Mouse (Mus musculus): ENCODE measurements around the gene Gm7168.
"Not testable (repeated sequence)": the region's sequence is repeated elsewhere in the genome, so short reads cannot be mapped to it uniquely, and the experiment has no call there.

The Gm7168 gene

DNA sequence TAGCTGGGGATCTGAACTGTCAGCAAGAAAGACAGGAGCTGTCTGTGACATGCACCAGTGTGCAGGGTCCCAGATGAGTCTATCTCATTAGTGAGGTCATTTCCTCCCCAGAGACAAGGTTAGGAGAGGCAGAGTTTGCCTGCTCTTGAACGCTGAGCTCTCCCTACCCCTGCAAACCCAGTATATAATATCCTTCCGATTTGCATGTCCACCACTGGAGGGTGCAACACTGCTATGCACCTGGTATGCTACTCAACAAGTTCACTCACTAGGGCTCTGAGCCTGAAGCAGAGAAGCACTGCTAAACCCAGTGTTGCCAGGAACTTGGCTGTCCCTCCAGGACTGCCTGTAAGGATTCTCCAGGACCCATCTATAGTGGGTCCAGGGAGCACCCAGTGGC is 45.3 kb downstream of the Gm7168 start:
- DNase-seq (ENCODE audit: low spot score): not testable (repeated sequence)

All from urinary bladder, postnatal 14 days (tissue).